Mouse (Mus musculus) yolk sac, embryonic 10.5 days (tissue): ENCODE data around the gene Rae1.

Experiments used
- DNase-seq: peaks from one replicate; pipeline ENCODE4 v3.0.0-alpha.2; 2017; ENCODE audit warnings: low spot score

Rae1 gene

GRCm38 (mm10) chr2:172996207-172996606 lies 3.7 kb upstream of the Rae1 start:
- DNase-seq, result peak; percentile 68

- no peak for DNase-seq
These were observed 2.2 kb upstream of the Rae1 start for GRCm38 (mm10) chr2:172997748-172998147.

GRCm38 (mm10) chr2:172998478-172998877 lies 1.4 kb upstream of the Rae1 start:
- DNase-seq, result peak; percentile 75

- no peak for DNase-seq
These were observed 352 bp downstream of the Rae1 start for GRCm38 (mm10) chr2:173000285-173000652.

- DNase-seq, result no peak
These were observed 1.0 kb downstream of the Rae1 start for GRCm38 (mm10) chr2:173000921-173001320.

- DNase-seq, result no peak
These were observed 3.8 kb downstream of the Rae1 start for GRCm38 (mm10) chr2:173003737-173004136.

GRCm38 (mm10) chr2:173010220-173010717 lies 10.4 kb downstream of the Rae1 start:
- DNase-seq, result peak; percentile 58

GRCm38 (mm10) chr2:173011440-173011839 lies 11.5 kb downstream of the Rae1 start:
- no peak for DNase-seq

GRCm38 (mm10) chr2:173014741-173015287 lies 14.9 kb downstream of the Rae1 start:
- DNase-seq, result no peak

GRCm38 (mm10) chr2:173017940-173018339 lies 18.0 kb downstream of the Rae1 start:
- no peak for DNase-seq

- no peak for DNase-seq
These were observed 18.7 kb downstream of the Rae1 start for GRCm38 (mm10) chr2:173018618-173019017.

GRCm38 (mm10) chr2:173019322-173019721 lies 19.4 kb downstream of the Rae1 start:
- no peak for DNase-seq

- DNase-seq, result peak; percentile 92
These were observed 19.9 kb downstream of the Rae1 start for GRCm38 (mm10) chr2:173019790-173020189.

- no peak for DNase-seq
These were observed 20.5 kb downstream of the Rae1 start, which contains the start of gene Rbm38 for GRCm38 (mm10) chr2:173020430-173020829. Rbm38 (plus strand) TSS chr2:173020498.

- peak; percentile 88 for DNase-seq
These were observed 21.7 kb downstream of the Rae1 start for GRCm38 (mm10) chr2:173021633-173022055.

- DNase-seq, result peak; percentile 71
These were observed 22.3 kb downstream of the Rae1 start for GRCm38 (mm10) chr2:173022056-173022681.

- DNase-seq, result no peak
These were observed 22.9 kb downstream of the Rae1 start for GRCm38 (mm10) chr2:173022813-173023212.

GRCm38 (mm10) chr2:173023371-173023851 lies 23.5 kb downstream of the Rae1 start:
- DNase-seq, result no peak

- no peak for DNase-seq
These were observed 24.0 kb downstream of the Rae1 start for GRCm38 (mm10) chr2:173023966-173024365.

GRCm38 (mm10) chr2:173024392-173024791 lies 24.5 kb downstream of the Rae1 start:
- DNase-seq, result no peak

- no peak for DNase-seq
These were observed 25.0 kb downstream of the Rae1 start for GRCm38 (mm10) chr2:173024938-173025337.

- no peak for DNase-seq
These were observed 26.4 kb downstream of the Rae1 start for GRCm38 (mm10) chr2:173026286-173026685.

- DNase-seq, result no peak
These were observed 26.8 kb downstream of the Rae1 start for GRCm38 (mm10) chr2:173026688-173027131.
